9 mouse cellular contexts compared by ENCODE assay signal in genomic region chr11:102651381-102651780, GRCm38 (mm10). TPM values are rescaled to one million over a fixed set of nuclear protein-coding genes. Genes with fewer than 3 reads are reported as not detected.
A peak's percentile ranks its signal among the peaks of the same experiment; 100 is the strongest.
DNase-seq lines count a peak whose midpoint lies in the region; ATAC-seq lines count a peak whose summit lies in the region.
"Had no signal": no experiment of that assay in that cellular context is flagged by ENCODE, and none has a peak within 500 bp of the region (broad histone marks: within the 10 kb centered on the region; RNA-seq: fewer than 3 reads in every experiment).

No protein-coding gene starts in this region.

- intact Hi-C loops in heart, postnatal 25 days (cut with DNase I) = loop anchor here (1.0 kb wide), 1 partner anchor 79 kb away; no protein-coding TSS in a partner anchor

- no peaks in the 10 kb centered on the region; the same call in 1 of the 2 replicates for H3K4me1 ChIP-seq in hindbrain, embryonic 10.5 days (replicated peaks)
- 0 out of 2 replicates have a peak, but pooled peaks cover 2% of the 10 kb centered on the region for H3K4me1 ChIP-seq in hindbrain, embryonic 13.5 days (replicated peaks)
- no peaks in the 10 kb centered on the region for H3K4me1 ChIP-seq in embryonic facial prominence, embryonic 11.5 days (ENCODE audit: control insufficient read depth, insufficient read depth, low read length)
- H3K4me1 ChIP-seq: neural tube, embryonic 12.5 days had no signal

- H3K27ac ChIP-seq in hindbrain, embryonic 10.5 days = no peak overlapping the region
- H3K27ac ChIP-seq in hindbrain, embryonic 13.5 days = no peak overlapping the region
- no peak overlapping the region for H3K27ac ChIP-seq in embryonic facial prominence, embryonic 11.5 days (replicated peaks; ENCODE audit: low read depth, low read length)
- H3K27ac ChIP-seq: neural tube, embryonic 12.5 days had no signal

- no peak for ATAC-seq in hindbrain, embryonic 13.5 days (ENCODE audit: low FRiP score)
- no peak for ATAC-seq in embryonic facial prominence, embryonic 11.5 days (replicated peaks; ENCODE audit: insufficient number of reproducible peaks, low FRiP score, low TSS enrichment, low read depth)

- H3K9ac ChIP-seq in hindbrain, embryonic 13.5 days = no peak overlapping the region
- H3K9ac ChIP-seq in embryonic facial prominence, embryonic 11.5 days (replicated peaks; ENCODE audit: low read length) = no peak overlapping the region
- H3K9ac ChIP-seq: neural tube, embryonic 12.5 days had no signal

- DNase-seq in hindbrain, embryonic 10.5 days (ENCODE audit: low spot score) = peak; percentile 78
- DNase-seq in adrenal gland, postnatal 14 days = peak; percentile 86
- DNase-seq in embryonic facial prominence, embryonic 11.5 days (ENCODE audit: low spot score) = peak; percentile 92
- peak; percentile 17 for DNase-seq in heart, postnatal 25 days (ENCODE audit: low spot score)
- peak; percentile 19 for DNase-seq in left cerebral cortex, adult 11 months (ENCODE audit: low spot score)
- DNase-seq in mesoderm, embryonic 11.5 days (ENCODE audit: low read depth, low spot score) = peak; percentile 83
- DNase-seq in thymus, postnatal 0 days (ENCODE audit: low spot score) = peak; percentile 45

- no peak overlapping the region for H3K4me2 ChIP-seq in hindbrain, embryonic 13.5 days
- no peak overlapping the region for H3K4me2 ChIP-seq in embryonic facial prominence, embryonic 11.5 days (ENCODE audit: low read depth, low read length)
- H3K4me2 ChIP-seq: neural tube, embryonic 12.5 days had no signal

- peaks cover 4% of the 10 kb centered on the region; the same call in 1 of the 2 replicates for H3K27me3 ChIP-seq in hindbrain, embryonic 10.5 days (ENCODE audit: insufficient read depth, poor library complexity, severe bottlenecking)
- no peaks in the 10 kb centered on the region for H3K27me3 ChIP-seq in hindbrain, embryonic 13.5 days
- no peaks in the 10 kb centered on the region for H3K27me3 ChIP-seq in embryonic facial prominence, embryonic 11.5 days (ENCODE audit: control insufficient read depth, insufficient read depth, low read length)
- H3K27me3 ChIP-seq: neural tube, embryonic 12.5 days had no signal

- H3K9me3 ChIP-seq in hindbrain, embryonic 10.5 days = no peaks in the 10 kb centered on the region
- H3K9me3 ChIP-seq in hindbrain, embryonic 13.5 days = no peaks in the 10 kb centered on the region
- no peaks in the 10 kb centered on the region for H3K9me3 ChIP-seq in embryonic facial prominence, embryonic 11.5 days (replicated peaks; ENCODE audit: control insufficient read depth, low read length)
- H3K9me3 ChIP-seq: neural tube, embryonic 12.5 days had no signal

- no peaks in the 10 kb centered on the region for H3K36me3 ChIP-seq in hindbrain, embryonic 10.5 days
- no peaks in the 10 kb centered on the region for H3K36me3 ChIP-seq in hindbrain, embryonic 13.5 days
- no peaks in the 10 kb centered on the region for H3K36me3 ChIP-seq in embryonic facial prominence, embryonic 11.5 days (replicated peaks; ENCODE audit: control insufficient read depth, insufficient read depth, low read depth, low read length)
- H3K36me3 ChIP-seq: neural tube, embryonic 12.5 days had no signal

- no peak overlapping the region for H3K4me3 ChIP-seq in hindbrain, embryonic 10.5 days
- no peak overlapping the region for H3K4me3 ChIP-seq in hindbrain, embryonic 13.5 days
- no peak overlapping the region for H3K4me3 ChIP-seq in embryonic facial prominence, embryonic 11.5 days (ENCODE audit: low read depth, low read length)
- H3K4me3 ChIP-seq: neural tube, embryonic 12.5 days had no signal

- 5% methylated on average over 9 of the region's 9 CpGs for WGBS in hindbrain, embryonic 10.5 days
- 4% methylated on average over 9 of the region's 9 CpGs for WGBS in hindbrain, embryonic 13.5 days
- 4% methylated on average over 9 of the region's 9 CpGs for WGBS in embryonic facial prominence, embryonic 11.5 days

RNA-seq across cellular contexts. Expression of gene Meioc, which starts 12.1 kb away (rescaled TPM):
- 0.17 and 0.57 TPM in 2 replicates for polyA plus RNA-seq in hindbrain, embryonic 10.5 days (2016; fragmentation: Nextera tagmentation; extraction: Ambion mirVana)
- 0.04 and 0.18 TPM in 2 replicates for polyA plus RNA-seq in hindbrain, embryonic 13.5 days (2015; fragmentation: Nextera tagmentation; extraction: Ambion mirVana)
- total RNA-seq in adrenal gland, postnatal 14 days (2021) = not detected in 2 replicates
- polyA plus RNA-seq in embryonic facial prominence, embryonic 11.5 days (2014; fragmentation: Nextera tagmentation; extraction: Ambion mirVana) = 1.0 and 1.3 TPM in 2 replicates
- total RNA-seq in heart, postnatal 25 days (2021) = not detected
- polyA plus RNA-seq in thymus, postnatal 0 days (2015; fragmentation: Nextera tagmentation; extraction: Ambion mirVana) = 0.05 TPM in 1 of 2 replicates, not detected in the other

RNA-seq across cellular contexts. Expression of gene Ccdc43, which starts 46.2 kb away (rescaled TPM):
- polyA plus RNA-seq in hindbrain, embryonic 10.5 days (2016; fragmentation: Nextera tagmentation; extraction: Ambion mirVana) = 40.7 and 53.2 TPM in 2 replicates
- polyA plus RNA-seq in hindbrain, embryonic 13.5 days (2015; fragmentation: Nextera tagmentation; extraction: Ambion mirVana) = 38.4 and 39.4 TPM in 2 replicates
- 23.2 and 23.6 TPM in 2 replicates for total RNA-seq in adrenal gland, postnatal 14 days (2021)
- polyA plus RNA-seq in embryonic facial prominence, embryonic 11.5 days (2014; fragmentation: Nextera tagmentation; extraction: Ambion mirVana) = 64.6 and 71.1 TPM in 2 replicates
- total RNA-seq in heart, postnatal 25 days (2021) = 10 to 100 TPM; 21.2 to 22.8 TPM
- 37.1 and 38.5 TPM in 2 replicates for polyA plus RNA-seq in thymus, postnatal 0 days (2015; fragmentation: Nextera tagmentation; extraction: Ambion mirVana)

RNA-seq across cellular contexts. Expression of gene Fzd2, which starts 47.2 kb away (rescaled TPM):
- polyA plus RNA-seq in hindbrain, embryonic 10.5 days (2016; fragmentation: Nextera tagmentation; extraction: Ambion mirVana) = 31.8 and 36.9 TPM in 2 replicates
- polyA plus RNA-seq in hindbrain, embryonic 13.5 days (2015; fragmentation: Nextera tagmentation; extraction: Ambion mirVana) = 10.5 and 11.8 TPM in 2 replicates
- total RNA-seq in adrenal gland, postnatal 14 days (2021) = 4.0 and 4.4 TPM in 2 replicates
- 53.3 and 57.0 TPM in 2 replicates for polyA plus RNA-seq in embryonic facial prominence, embryonic 11.5 days (2014; fragmentation: Nextera tagmentation; extraction: Ambion mirVana)
- 1 to 10 TPM; 4.7 to 5.0 TPM for total RNA-seq in heart, postnatal 25 days (2021)
- polyA plus RNA-seq in thymus, postnatal 0 days (2015; fragmentation: Nextera tagmentation; extraction: Ambion mirVana) = 3.9 and 4.3 TPM in 2 replicates

Comparison
In these comparisons a context has a peak if more than half of its experiments do, and no peak if none do; other contexts are left out.
1. DNase-seq: peak in every context shown above with its lines; median percentile 92 in embryonic facial prominence, embryonic 11.5 days; 86 in adrenal gland, postnatal 14 days; 83 in mesoderm, embryonic 11.5 days; 78 in hindbrain, embryonic 10.5 days; 45 in thymus, postnatal 0 days; 19 in left cerebral cortex, adult 11 months; 17 in heart, postnatal 25 days.